Mouse (Mus musculus): ENCODE results near the gene Dnah9.

Gene Dnah9

GRCm38 (mm10) chr11:65794428-65795219 is 373.7 kb downstream of the Dnah9 start:
- DNase-seq (ENCODE audit: low read depth, low spot score), result peak; percentile 77

GRCm38 (mm10) chr11:65788154-65788553 is 380.2 kb downstream of the Dnah9 start, which contains the start of gene Map2k4:
TSS of gene Map2k4 (minus strand) at chr11:65788297.
- peak; percentile 96 for DNase-seq (ENCODE audit: low read depth, low spot score)

DNA sequence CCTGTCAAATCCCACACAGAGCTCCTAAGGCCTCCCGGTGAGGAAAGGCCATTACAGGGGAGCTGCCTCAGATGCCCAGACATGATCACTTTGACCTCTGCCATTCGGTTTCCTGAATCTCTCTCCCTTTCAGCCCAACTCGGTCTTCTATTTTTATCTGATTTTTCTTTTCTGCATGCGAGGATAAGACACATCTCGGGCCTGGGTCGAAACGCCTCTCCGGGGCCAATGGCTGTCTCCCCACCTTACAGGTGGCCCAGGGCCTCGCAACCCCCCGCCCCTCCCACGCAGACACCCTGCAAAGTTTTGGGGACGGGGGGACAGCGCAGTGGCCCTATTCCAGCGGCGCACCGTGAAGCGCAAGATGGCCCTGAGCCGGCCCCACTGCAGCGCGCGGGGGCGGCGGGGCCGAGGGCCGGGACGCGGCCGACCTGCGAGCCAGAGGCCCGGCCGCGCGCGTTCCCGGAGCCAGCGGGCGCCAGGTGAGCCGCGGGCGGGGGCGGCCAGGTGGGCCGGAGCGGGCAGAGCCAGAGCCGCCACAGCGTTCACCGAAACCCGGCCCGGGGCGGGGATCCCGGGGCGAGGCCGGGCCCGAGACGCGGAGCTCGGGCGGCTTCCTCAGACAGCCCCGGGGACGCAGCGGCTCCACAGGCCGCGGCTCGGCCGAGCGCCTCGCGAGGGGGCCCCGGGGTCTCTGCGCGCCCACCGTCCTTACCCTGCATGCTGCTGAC is 380.8 kb downstream of the Dnah9 start:
- peak; percentile 51 for DNase-seq (ENCODE audit: low read depth, low spot score)

- no peak for DNase-seq (ENCODE audit: low read depth, low spot score)
Measured at GRCm38 (mm10) chr11:65786160-65786559, 382.2 kb downstream of the Dnah9 start.

DNA sequence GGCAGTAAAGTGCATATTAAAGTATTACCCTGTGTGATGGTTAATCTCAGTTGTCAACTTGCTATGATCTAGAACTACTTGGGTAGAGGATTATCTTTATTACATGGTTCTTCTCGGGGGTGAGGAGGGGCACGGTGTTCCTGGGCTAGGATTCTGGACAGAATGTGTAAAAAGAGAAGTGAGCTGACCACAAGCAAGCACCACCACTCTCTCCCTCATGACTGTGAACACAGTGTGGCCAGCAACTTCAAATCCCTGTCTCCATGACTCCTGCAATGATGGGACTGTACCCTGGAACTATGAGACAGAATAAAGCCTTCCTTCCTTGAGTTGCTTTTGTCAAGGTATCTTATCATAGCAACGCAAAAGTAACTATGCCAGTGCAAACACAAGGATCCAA is 386.8 kb downstream of the Dnah9 start:
- no peak for DNase-seq (ENCODE audit: low read depth, low spot score)
